Mouse (Mus musculus) cortical plate, adult 2 months (tissue): Measurements from ENCODE around the gene Hsd17b3.

Experiments used
- CTCF ChIP-seq: fragments of 200-500 bp; IDR thresholded peaks from 2 replicates; pipeline ENCODE4 v1.5.1; 2011; ENCODE audit warnings: mild to moderate bottlenecking, control low read depth, low read length; ENCODE audit not compliant: insufficient read depth; ENCODE audit errors: extremely low read depth
- POLR2A ChIP-seq: fragments of 200-500 bp; IDR thresholded peaks from 2 replicates; pipeline ENCODE4 v1.6.1; 2011; ENCODE audit warnings: mild to moderate bottlenecking, low read length, control low read depth; ENCODE audit not compliant: insufficient read depth; ENCODE audit errors: extremely low read depth

GRCm38 (mm10) chr13:64060935-64061506 is 28.0 kb downstream of the Hsd17b3 start:
- no peak for TF ChIP-seq CTCF
- TF ChIP-seq POLR2A: no peak
